Mouse (Mus musculus): Measurements from ENCODE around the gene Zfhx2. TPM values are rescaled to one million over a fixed set of nuclear protein-coding genes. Genes with fewer than 3 reads are reported as not detected.

Zfhx2 gene
- total and polyA plus RNA-seq, 2 experiments from 2014 or later, result 7.5 to 11.1 TPM

DNA sequence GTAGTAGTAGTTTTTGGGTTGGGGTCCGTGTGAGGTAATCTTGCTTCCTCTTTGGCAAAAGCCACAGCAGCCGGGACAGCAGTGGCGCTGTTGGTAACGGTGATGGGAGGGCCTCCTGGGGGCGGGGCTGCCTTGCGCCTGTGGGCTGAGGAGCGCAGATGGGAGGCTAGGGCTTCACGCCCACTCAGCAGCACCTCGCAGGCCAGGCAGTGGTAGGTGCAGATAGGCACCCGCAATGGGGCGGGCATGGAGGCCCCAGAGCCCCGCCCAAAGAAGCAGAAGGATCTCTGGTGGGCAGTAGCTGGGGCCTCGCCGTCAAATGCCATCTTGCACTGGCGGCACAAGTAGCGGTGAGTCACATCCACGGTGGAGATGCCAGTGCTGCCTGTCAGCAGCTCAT, 29.5 kb downstream of the Zfhx2 start:
- 0 out of 2 replicates have a peak, but pooled peaks have one; percentile 6 for TF ChIP-seq CTCF (IDR thresholded peaks at IDR 0.05; ENCODE audit: low read depth)
- Histone ChIP-seq H3K4me2 (ENCODE audit: low read depth) (peak overlapping the region; percentile 39), H3K4me3 (ENCODE audit: low read depth, low read length) (peak overlapping the region; percentile 3; the same call in 1 of the 2 replicates), H3K9ac (peak overlapping the region; percentile 25), H3K36me3 (ENCODE audit: insufficient read depth) (peaks cover 61% of the 10 kb centered on the region), H3K9me3 (ENCODE audit: low read length) (no peaks in the 10 kb centered on the region), H3K4me1 (ENCODE audit: insufficient read depth) (peaks cover 44% of the 10 kb centered on the region), H3K27ac (ENCODE audit: low read depth, low read length) (peak overlapping the region; percentile 67), H3K27me3 (ENCODE audit: insufficient read depth, low read length) (no peaks in the 10 kb centered on the region)
- WGBS, result 17% methylated on average over 17 of the region's 17 CpGs
- DNase-seq, result peak; percentile 58
- ATAC-seq, result peak; percentile 69

GRCm38 (mm10) chr14:55061845-55062244, 30.3 kb downstream of the Zfhx2 start:
- DNase-seq (peak; percentile 3), ATAC-seq (no peak)
- Histone ChIP-seq H3K9ac (no peak overlapping the region), H3K9me3 (ENCODE audit: low read length) (no peaks in the 10 kb centered on the region), H3K4me1 (ENCODE audit: insufficient read depth) (peaks cover 52% of the 10 kb centered on the region), H3K27ac (ENCODE audit: low read depth, low read length) (peak overlapping the region; percentile 67; the same call in 1 of the 2 replicates), H3K4me3 (ENCODE audit: low read depth, low read length) (no peak overlapping the region), H3K36me3 (ENCODE audit: insufficient read depth) (peaks cover 53% of the 10 kb centered on the region), H3K27me3 (ENCODE audit: insufficient read depth, low read length) (no peaks in the 10 kb centered on the region), H3K4me2 (ENCODE audit: low read depth) (peak overlapping the region; percentile 39)
- TF ChIP-seq CTCF (IDR thresholded peaks at IDR 0.05; ENCODE audit: low read depth), result no peak
- WGBS, result 41% methylated on average over 7 of the region's 7 CpGs

GRCm38 (mm10) chr14:55059931-55060330, 32.2 kb downstream of the Zfhx2 start:
- no peak for ATAC-seq
- H3K27ac ChIP-seq (ENCODE audit: low read depth, low read length), result no peak overlapping the region
- 25% methylated on average over 5 of the region's 5 CpGs for WGBS
- TF ChIP-seq CTCF (IDR thresholded peaks at IDR 0.05; ENCODE audit: low read depth), result no peak
- peak; percentile 26 for DNase-seq
- peaks cover 35% of the 10 kb centered on the region for H3K36me3 ChIP-seq (ENCODE audit: insufficient read depth)
- no peaks in the 10 kb centered on the region for H3K9me3 ChIP-seq (ENCODE audit: low read length)
- peak overlapping the region; percentile 60 for H3K4me2 ChIP-seq (ENCODE audit: low read depth)
- H3K4me3 ChIP-seq (ENCODE audit: low read depth, low read length), result no peak overlapping the region
- H3K27me3 ChIP-seq (ENCODE audit: insufficient read depth, low read length), result no peaks in the 10 kb centered on the region
- 0 out of 2 replicates have a peak overlapping the region, but pooled peaks have one; percentile 1 for H3K9ac ChIP-seq
- H3K4me1 ChIP-seq (ENCODE audit: insufficient read depth), result peaks cover 67% of the 10 kb centered on the region

DNA sequence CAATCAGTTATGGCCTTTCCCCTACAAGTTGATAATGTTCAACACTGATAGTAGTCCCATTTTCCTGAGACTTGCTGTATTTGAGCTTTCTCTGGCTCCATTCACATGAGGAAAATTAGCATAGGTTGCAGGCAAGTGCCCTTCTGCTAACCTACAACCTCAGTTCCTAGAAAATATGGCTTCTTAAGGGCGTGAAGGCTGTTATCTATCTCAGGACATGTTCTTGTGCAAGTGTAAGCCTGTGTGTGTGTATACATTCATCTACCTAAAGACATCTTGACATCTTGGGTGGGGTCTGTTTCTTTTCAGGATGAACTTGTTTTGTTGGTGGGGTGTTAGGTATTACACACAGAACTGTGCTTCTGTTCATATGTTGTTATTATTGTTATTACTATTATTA, 33.1 kb downstream of the Zfhx2 start:
- DNase-seq (no peak), ATAC-seq (no peak)
- no peaks in the 10 kb centered on the region for H3K9me3 ChIP-seq (ENCODE audit: low read length)
- H3K36me3 ChIP-seq (ENCODE audit: insufficient read depth), result peaks cover 26% of the 10 kb centered on the region
- no peak overlapping the region for H3K4me3 ChIP-seq (ENCODE audit: low read depth, low read length)
- no peak overlapping the region; the same call in 1 of the 2 replicates for H3K27ac ChIP-seq (ENCODE audit: low read depth, low read length)
- 95% methylated on average over 1 of the region's 1 CpGs for WGBS
- peak overlapping the region; percentile 14; the same call in 1 of the 2 replicates for H3K9ac ChIP-seq
- peak overlapping the region; percentile 60 for H3K4me2 ChIP-seq (ENCODE audit: low read depth)
- H3K27me3 ChIP-seq (ENCODE audit: insufficient read depth, low read length), result no peaks in the 10 kb centered on the region
- H3K4me1 ChIP-seq (ENCODE audit: insufficient read depth), result peaks cover 70% of the 10 kb centered on the region
- TF ChIP-seq CTCF (IDR thresholded peaks at IDR 0.05; ENCODE audit: low read depth), result no peak

DNA sequence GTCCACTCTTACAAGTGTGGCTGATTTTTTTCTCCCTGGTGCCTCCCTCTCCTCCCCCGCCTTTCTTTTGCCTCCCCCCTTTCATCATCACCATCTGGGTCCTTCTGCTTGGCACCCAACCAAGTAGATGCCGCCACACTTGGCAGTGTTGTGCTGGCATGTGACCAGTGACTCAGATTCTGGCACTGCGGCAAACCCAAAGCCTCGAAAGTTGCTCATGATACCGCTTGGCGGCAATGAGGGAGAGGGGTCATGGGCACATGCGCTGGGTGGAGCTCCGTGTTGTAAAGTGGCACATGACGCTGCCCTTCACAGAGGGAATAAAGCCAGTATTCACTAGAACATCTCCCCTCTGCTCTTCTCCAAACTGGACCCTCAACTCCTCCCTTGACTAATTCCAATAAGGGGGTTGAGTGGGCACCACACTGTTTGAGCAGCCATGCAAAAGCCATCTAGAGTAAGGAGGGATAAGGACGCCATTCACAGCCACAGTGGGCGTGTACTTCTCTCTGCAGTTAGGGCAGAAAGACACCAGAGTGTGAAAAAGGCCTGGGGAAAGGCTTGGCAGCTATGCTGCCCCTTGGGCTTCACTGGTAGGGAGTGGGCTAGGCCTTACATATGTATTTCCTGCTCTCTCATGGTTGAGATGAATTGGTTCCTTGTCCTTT, 36.8 kb downstream of the Zfhx2 start:
- Histone ChIP-seq H3K27ac (ENCODE audit: low read depth, low read length) (peak overlapping the region; percentile 98), H3K4me3 (ENCODE audit: low read depth, low read length) (peak overlapping the region; percentile 37), H3K4me1 (ENCODE audit: insufficient read depth) (peaks cover 54% of the 10 kb centered on the region), H3K4me2 (ENCODE audit: low read depth) (peak overlapping the region; percentile 60), H3K9ac (peak overlapping the region; percentile 55), H3K27me3 (ENCODE audit: insufficient read depth, low read length) (no peaks in the 10 kb centered on the region), H3K36me3 (ENCODE audit: insufficient read depth) (peaks cover 7% of the 10 kb centered on the region; the same call in 1 of the 2 replicates), H3K9me3 (ENCODE audit: low read length) (no peaks in the 10 kb centered on the region)
- TF ChIP-seq CTCF (IDR thresholded peaks at IDR 0.05; ENCODE audit: low read depth), result peak; percentile 63
- 30% methylated on average over 11 of the region's 11 CpGs for WGBS
- DNase-seq (peak; percentile 95), ATAC-seq (peak; percentile 36)

DNA sequence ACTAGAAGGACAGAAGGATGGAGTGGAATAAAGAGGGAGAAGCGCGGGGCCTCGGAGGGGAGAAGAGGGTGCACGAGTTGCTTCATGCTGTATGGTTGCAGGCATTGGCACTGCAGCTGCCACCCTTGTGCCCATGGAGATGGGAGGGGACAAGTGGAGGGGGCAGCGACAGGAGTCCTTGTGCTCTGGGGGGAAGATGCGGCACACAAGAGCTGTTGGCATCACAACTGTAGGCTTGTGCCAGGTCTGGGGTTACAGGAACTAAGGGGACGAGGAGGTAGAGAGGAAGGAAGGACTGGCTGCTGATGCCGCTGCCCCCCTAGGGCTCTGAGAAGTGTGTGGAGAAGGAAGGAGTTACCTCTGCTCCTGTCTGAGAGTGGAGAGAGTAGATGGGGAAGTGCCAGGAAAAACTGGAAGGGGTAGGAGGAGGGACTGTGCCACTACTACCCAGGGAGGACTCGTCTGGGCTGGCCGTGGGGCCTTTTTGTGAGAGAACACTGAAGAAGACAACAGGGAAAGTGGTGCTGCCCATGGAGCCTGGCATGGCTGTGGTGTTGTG, 37.9 kb downstream of the Zfhx2 start:
- Histone ChIP-seq H3K9me3 (ENCODE audit: low read length) (no peaks in the 10 kb centered on the region), H3K4me1 (ENCODE audit: insufficient read depth) (peaks cover 47% of the 10 kb centered on the region), H3K27ac (ENCODE audit: low read depth, low read length) (peak overlapping the region; percentile 98), H3K9ac (peak overlapping the region; percentile 55), H3K36me3 (ENCODE audit: insufficient read depth) (peaks cover 2% of the 10 kb centered on the region; the same call in 1 of the 2 replicates), H3K27me3 (ENCODE audit: insufficient read depth, low read length) (no peaks in the 10 kb centered on the region), H3K4me2 (ENCODE audit: low read depth) (peak overlapping the region; percentile 60), H3K4me3 (ENCODE audit: low read depth, low read length) (peak overlapping the region; percentile 37)
- DNase-seq (no peak), ATAC-seq (peak; percentile 23)
- TF ChIP-seq CTCF (IDR thresholded peaks at IDR 0.05; ENCODE audit: low read depth), result no peak
- 24% methylated on average over 10 of the region's 10 CpGs for WGBS

DNA sequence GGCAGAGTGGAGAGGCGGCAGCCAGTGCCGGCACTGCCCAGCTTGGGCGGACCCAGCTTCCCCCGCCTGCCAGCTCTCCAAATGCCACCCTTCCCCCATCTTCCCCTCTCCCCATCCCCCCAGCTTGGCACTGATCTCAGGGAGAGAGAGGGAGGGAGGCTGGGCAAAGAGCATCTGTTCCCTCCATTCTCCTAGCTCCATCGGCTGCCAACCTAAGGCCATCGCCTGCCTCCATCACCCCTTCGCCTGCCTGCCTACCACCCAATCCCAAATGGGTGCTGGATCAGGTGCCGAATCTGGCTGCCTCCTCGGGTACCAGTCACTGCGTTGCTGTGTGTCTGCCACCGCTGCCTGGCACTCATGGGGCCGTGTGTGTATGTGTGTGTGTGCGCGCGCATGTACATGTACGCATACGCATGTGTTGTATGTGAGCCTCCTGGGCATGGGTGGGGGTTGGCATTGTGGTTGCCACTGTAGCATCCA, 38.4 kb downstream of the Zfhx2 start:
- peak; percentile 96 for DNase-seq
- H3K4me3 ChIP-seq (ENCODE audit: low read depth, low read length), result peak overlapping the region; percentile 37
- H3K9ac ChIP-seq, result peak overlapping the region; percentile 55
- H3K4me2 ChIP-seq (ENCODE audit: low read depth), result peak overlapping the region; percentile 60
- TF ChIP-seq CTCF (IDR thresholded peaks at IDR 0.05; ENCODE audit: low read depth), result no peak
- no peaks in the 10 kb centered on the region for H3K27me3 ChIP-seq (ENCODE audit: insufficient read depth, low read length)
- H3K4me1 ChIP-seq (ENCODE audit: insufficient read depth), result peaks cover 42% of the 10 kb centered on the region
- ATAC-seq, result peak; percentile 81
- H3K9me3 ChIP-seq (ENCODE audit: low read length), result no peaks in the 10 kb centered on the region
- H3K27ac ChIP-seq (ENCODE audit: low read depth, low read length), result peak overlapping the region; percentile 98
- 25% methylated on average over 17 of the region's 17 CpGs for WGBS
- H3K36me3 ChIP-seq (ENCODE audit: insufficient read depth), result no peaks in the 10 kb centered on the region
